Comparison of ENCODE assay signal across 8 mouse cellular contexts in the genomic region with DNA sequence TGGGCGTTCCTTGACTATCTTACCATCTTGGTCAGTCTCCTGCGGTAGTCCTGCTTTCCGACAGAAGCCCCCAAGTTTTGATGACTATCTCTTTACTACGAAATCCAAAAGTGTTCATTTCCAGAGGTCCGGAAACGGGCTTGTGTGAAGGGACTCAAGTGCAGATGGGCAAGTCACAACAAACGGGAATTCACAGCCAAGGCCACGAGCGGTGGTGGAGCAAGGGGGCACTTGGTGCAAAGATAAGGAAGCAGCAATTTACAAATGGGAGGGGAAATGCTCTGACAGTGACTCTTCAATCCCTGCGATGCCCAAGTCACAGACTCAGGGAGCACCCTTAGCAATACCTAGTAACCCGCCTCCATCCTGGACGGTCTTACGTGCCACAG. TPM values are rescaled to one million over a fixed set of nuclear protein-coding genes. Genes with fewer than 3 reads are reported as not detected.
DNase-seq lines count a peak whose midpoint lies in the region; ATAC-seq and TF ChIP-seq lines count a peak whose summit lies in the region.

No protein-coding gene starts in this region.

- H3K9ac ChIP-seq in kidney, embryonic 16.5 days (replicated peaks; ENCODE audit: low read length), result peak overlapping the region; percentile 60
- H3K9ac ChIP-seq in hindbrain, embryonic 16.5 days (ENCODE audit: low read depth, low read length), result peak overlapping the region; percentile 64
- peak overlapping the region; percentile 88 for H3K9ac ChIP-seq in midbrain, embryonic 14.5 days (replicated peaks; ENCODE audit: low read length)

- no peak for DNase-seq in kidney, postnatal 10 days
- no peak for DNase-seq in midbrain, embryonic 14.5 days
- no peak for DNase-seq in layer of hippocampus, adult 11-12 months (ENCODE audit: low spot score)
- no peak for DNase-seq in kidney, postnatal 14 days

- peak overlapping the region; percentile 95 for H3K27ac ChIP-seq in kidney, embryonic 16.5 days (ENCODE audit: low read length)
- H3K27ac ChIP-seq in cortical plate, adult 2 months (ENCODE audit: insufficient read depth, low read length), result peak overlapping the region; percentile 74
- H3K27ac ChIP-seq in hindbrain, embryonic 16.5 days (ENCODE audit: low read depth, low read length), result peak overlapping the region; percentile 72
- peak overlapping the region; percentile 33 for H3K27ac ChIP-seq in midbrain, embryonic 14.5 days (replicated peaks; ENCODE audit: low read depth, low read length)

- no peak for TF ChIP-seq CTCF in cortical plate, adult 2 months (IDR thresholded peaks at IDR 0.05; ENCODE audit: extremely low read depth, insufficient read depth, low read length)

- 9% methylated on average over 13 of the region's 13 CpGs for WGBS in kidney, embryonic 16.5 days
- 13% methylated on average over 13 of the region's 13 CpGs for WGBS in hindbrain, embryonic 16.5 days
- WGBS in midbrain, embryonic 14.5 days, result 18% methylated on average over 13 of the region's 13 CpGs

- no peaks in the 10 kb centered on the region for H3K9me3 ChIP-seq in kidney, embryonic 16.5 days (ENCODE audit: low read length)
- H3K9me3 ChIP-seq in hindbrain, embryonic 16.5 days (ENCODE audit: control insufficient read depth, low read length), result no peaks in the 10 kb centered on the region
- no peaks in the 10 kb centered on the region for H3K9me3 ChIP-seq in midbrain, embryonic 14.5 days (ENCODE audit: control insufficient read depth, low read length)

- TF ChIP-seq POLR2A in cortical plate, adult 2 months (IDR thresholded peaks at IDR 0.05; ENCODE audit: extremely low read depth, insufficient read depth, low read length), result no peak

- peak overlapping the region; percentile 93 for H3K4me3 ChIP-seq in kidney, embryonic 16.5 days (ENCODE audit: low read length)
- H3K4me3 ChIP-seq in cortical plate, adult 2 months (ENCODE audit: insufficient read depth, low read length), result peak overlapping the region; percentile 68
- H3K4me3 ChIP-seq in hindbrain, embryonic 16.5 days (ENCODE audit: low read length), result peak overlapping the region; percentile 72
- H3K4me3 ChIP-seq in midbrain, embryonic 14.5 days (replicated peaks; ENCODE audit: low read depth, low read length), result peak overlapping the region; percentile 77

- ATAC-seq in kidney, embryonic 16.5 days (ENCODE audit: low FRiP score, low TSS enrichment), result 0 out of 2 replicates have a peak, but pooled peaks have one; percentile 1
- peak; percentile 3 for ATAC-seq in hindbrain, embryonic 16.5 days
- no peak for ATAC-seq in midbrain, embryonic 14.5 days (ENCODE audit: low FRiP score, low TSS enrichment)
- ATAC-seq in frontal cortex, adult (ENCODE audit: low TSS enrichment), result no peak

- peaks cover 59% of the 10 kb centered on the region for H3K4me1 ChIP-seq in kidney, embryonic 16.5 days (ENCODE audit: insufficient read depth, low read length)
- peaks cover 2% of the 10 kb centered on the region; the same call in 1 of the 2 replicates for H3K4me1 ChIP-seq in cortical plate, adult 2 months (ENCODE audit: control insufficient read depth, insufficient read depth, low read length)
- H3K4me1 ChIP-seq in hindbrain, embryonic 16.5 days (ENCODE audit: control insufficient read depth, insufficient read depth, low read depth, low read length), result peaks cover 36% of the 10 kb centered on the region
- peaks cover 36% of the 10 kb centered on the region for H3K4me1 ChIP-seq in midbrain, embryonic 14.5 days (ENCODE audit: control insufficient read depth, insufficient read depth, low read length)

- no peaks in the 10 kb centered on the region for H3K27me3 ChIP-seq in kidney, embryonic 16.5 days (ENCODE audit: insufficient read depth, low read length)
- H3K27me3 ChIP-seq in hindbrain, embryonic 16.5 days (replicated peaks; ENCODE audit: control insufficient read depth, insufficient read depth, low read length), result no peaks in the 10 kb centered on the region
- H3K27me3 ChIP-seq in midbrain, embryonic 14.5 days (ENCODE audit: control insufficient read depth, insufficient read depth, low read length), result no peaks in the 10 kb centered on the region

- peak overlapping the region; percentile 68 for H3K4me2 ChIP-seq in kidney, embryonic 16.5 days (replicated peaks; ENCODE audit: low read depth, low read length)
- peak overlapping the region; percentile 66 for H3K4me2 ChIP-seq in hindbrain, embryonic 16.5 days (ENCODE audit: low read length)
- peak overlapping the region; percentile 85 for H3K4me2 ChIP-seq in midbrain, embryonic 14.5 days (ENCODE audit: low read length)

- H3K36me3 ChIP-seq in kidney, embryonic 16.5 days (ENCODE audit: insufficient read depth, low read length), result peaks cover 29% of the 10 kb centered on the region
- H3K36me3 ChIP-seq in hindbrain, embryonic 16.5 days (ENCODE audit: control insufficient read depth, insufficient read depth, low read length), result peaks cover 4% of the 10 kb centered on the region; the same call in 1 of the 2 replicates
- H3K36me3 ChIP-seq in midbrain, embryonic 14.5 days (ENCODE audit: control insufficient read depth, insufficient read depth, low read length), result peaks cover 25% of the 10 kb centered on the region

RNA-seq across cellular contexts. Expression of a gene that starts 2.8 kb away (rescaled TPM):
- polyA plus RNA-seq in kidney, embryonic 16.5 days (2015; fragmentation: Nextera tagmentation; extraction: Ambion mirVana), result 13.4 and 15.2 TPM in 2 replicates
- polyA plus RNA-seq in cortical plate, adult 2 months (2012; rRNA removed), result 14.4 and 20.1 TPM in 2 replicates
- 6.0 and 6.6 TPM in 2 replicates for polyA plus RNA-seq in hindbrain, embryonic 16.5 days (2015; fragmentation: Nextera tagmentation; extraction: Ambion mirVana)
- 3.3 and 4.1 TPM in 2 replicates for polyA plus RNA-seq in midbrain, embryonic 14.5 days (2014; fragmentation: Nextera tagmentation; extraction: Ambion mirVana)

RNA-seq across cellular contexts. Expression of a gene that starts 3.7 kb away (rescaled TPM):
- polyA plus RNA-seq in kidney, embryonic 16.5 days (2015; fragmentation: Nextera tagmentation; extraction: Ambion mirVana), result 311 and 368 TPM in 2 replicates
- polyA plus RNA-seq in cortical plate, adult 2 months (2012; rRNA removed), result 202 and 215 TPM in 2 replicates
- polyA plus RNA-seq in hindbrain, embryonic 16.5 days (2015; fragmentation: Nextera tagmentation; extraction: Ambion mirVana), result 262 and 280 TPM in 2 replicates
- polyA plus RNA-seq in midbrain, embryonic 14.5 days (2014; fragmentation: Nextera tagmentation; extraction: Ambion mirVana), result 185 and 220 TPM in 2 replicates

RNA-seq across cellular contexts. Expression of a gene that starts 13.3 kb away (rescaled TPM):
- polyA plus RNA-seq in kidney, embryonic 16.5 days (2015; fragmentation: Nextera tagmentation; extraction: Ambion mirVana), result 35.0 and 37.2 TPM in 2 replicates
- 35.9 and 40.7 TPM in 2 replicates for polyA plus RNA-seq in cortical plate, adult 2 months (2012; rRNA removed)
- polyA plus RNA-seq in hindbrain, embryonic 16.5 days (2015; fragmentation: Nextera tagmentation; extraction: Ambion mirVana), result 25.5 and 25.7 TPM in 2 replicates
- polyA plus RNA-seq in midbrain, embryonic 14.5 days (2014; fragmentation: Nextera tagmentation; extraction: Ambion mirVana), result 6.6 and 28.4 TPM in 2 replicates

RNA-seq across cellular contexts. Expression of a gene that starts 22.6 kb away (rescaled TPM):
- 22.4 and 32.2 TPM in 2 replicates for polyA plus RNA-seq in kidney, embryonic 16.5 days (2015; fragmentation: Nextera tagmentation; extraction: Ambion mirVana)
- 2.8 and 3.0 TPM in 2 replicates for polyA plus RNA-seq in cortical plate, adult 2 months (2012; rRNA removed)
- polyA plus RNA-seq in hindbrain, embryonic 16.5 days (2015; fragmentation: Nextera tagmentation; extraction: Ambion mirVana), result 5.2 and 6.5 TPM in 2 replicates
- 3.3 and 4.1 TPM in 2 replicates for polyA plus RNA-seq in midbrain, embryonic 14.5 days (2014; fragmentation: Nextera tagmentation; extraction: Ambion mirVana)

RNA-seq across cellular contexts. Expression of a gene that starts 22.7 kb away (rescaled TPM):
- 92.2 and 99.1 TPM in 2 replicates for polyA plus RNA-seq in kidney, embryonic 16.5 days (2015; fragmentation: Nextera tagmentation; extraction: Ambion mirVana)
- 73.7 and 74.1 TPM in 2 replicates for polyA plus RNA-seq in cortical plate, adult 2 months (2012; rRNA removed)
- 101 and 106 TPM in 2 replicates for polyA plus RNA-seq in hindbrain, embryonic 16.5 days (2015; fragmentation: Nextera tagmentation; extraction: Ambion mirVana)
- 101 and 105 TPM in 2 replicates for polyA plus RNA-seq in midbrain, embryonic 14.5 days (2014; fragmentation: Nextera tagmentation; extraction: Ambion mirVana)

Comparison
In these comparisons a context has a peak if more than half of its experiments do, and no peak if none do; other contexts are left out.
1. ATAC-seq: peak in kidney, embryonic 16.5 days (single experiment) and hindbrain, embryonic 16.5 days (single experiment); none in midbrain, embryonic 14.5 days (single experiment) and frontal cortex, adult (single experiment).
2. H3K27ac ChIP-seq: peak in every context shown above with its lines; median percentile 95 in kidney, embryonic 16.5 days; 74 in cortical plate, adult 2 months; 72 in hindbrain, embryonic 16.5 days; 33 in midbrain, embryonic 14.5 days.
3. Peak in every context shown above with its lines, with median percentiles within 50 percentile points of each other: H3K4me2 ChIP-seq, H3K4me3 ChIP-seq and H3K9ac ChIP-seq.